ENCODE assay signal across 8 mouse cellular contexts in genomic region chr8:3500235-3501090, GRCm38 (mm10). TPM values are rescaled to one million over a fixed set of nuclear protein-coding genes. Genes with fewer than 3 reads are reported as not detected.
DNase-seq lines count a peak whose midpoint lies in the region; ATAC-seq and TF ChIP-seq lines count a peak whose summit lies in the region.

TSS of gene Mcoln1 (plus strand) at chr8:3500457.

- no peaks in the 10 kb centered on the region for H3K27me3 ChIP-seq in embryonic facial prominence, embryonic 15.5 days
- no peaks in the 10 kb centered on the region for H3K27me3 ChIP-seq in kidney, embryonic 14.5 days (ENCODE audit: control insufficient read depth, insufficient read depth, low read length)
- H3K27me3 ChIP-seq in limb, embryonic 15.5 days, result no peaks in the 10 kb centered on the region

- H3K4me2 ChIP-seq in embryonic facial prominence, embryonic 15.5 days (replicated peaks), result peak within 1 kb of the TSS; percentile 64
- H3K4me2 ChIP-seq in kidney, embryonic 14.5 days (replicated peaks; ENCODE audit: low read depth, low read length), result peak within 1 kb of the TSS; percentile 84
- H3K4me2 ChIP-seq in limb, embryonic 15.5 days, result peak within 1 kb of the TSS; percentile 72

- TF ChIP-seq CTCF in bone marrow, adult 2 months (IDR thresholded peaks at IDR 0.05; ENCODE audit: control insufficient read depth, insufficient read depth, low read length), result 0 out of 2 replicates have a peak, but pooled peaks have one; percentile 0

- peak; percentile 89 for ATAC-seq in embryonic facial prominence, embryonic 15.5 days (ENCODE audit: insufficient number of reproducible peaks, low FRiP score, low TSS enrichment, low read depth)
- peak; percentile 90 for ATAC-seq in kidney, embryonic 14.5 days (ENCODE audit: low FRiP score, low TSS enrichment)
- peak; percentile 86 for ATAC-seq in limb, embryonic 15.5 days (ENCODE audit: insufficient number of reproducible peaks, low FRiP score, low TSS enrichment, low read depth)

- TF ChIP-seq POLR2A in bone marrow, adult 2 months (IDR thresholded peaks at IDR 0.05; ENCODE audit: borderline replicate concordance, control insufficient read depth, low read depth, low read length), result peak; percentile 86; the same call in 1 of the 2 replicates

- DNase-seq in 416B (ENCODE audit: low read depth), result peak; percentile 97
- peak; percentile 98 to 99 for DNase-seq in heart, adult 9 months (ENCODE audit: low spot score in 2 of 2)
- peak; percentile 92 to 95 for DNase-seq in monocyte, adult 2 months (ENCODE audit: low read depth in 1 of 2, low spot score in 2 of 2)
- DNase-seq in spleen, postnatal 36 days (ENCODE audit: low spot score in 2 of 2), result peak; percentile 98

- peak within 1 kb of the TSS; percentile 74 for H3K9ac ChIP-seq in embryonic facial prominence, embryonic 15.5 days
- H3K9ac ChIP-seq in kidney, embryonic 14.5 days (ENCODE audit: low read depth, low read length), result peak within 1 kb of the TSS; percentile 84
- peak within 1 kb of the TSS; percentile 89 for H3K9ac ChIP-seq in limb, embryonic 15.5 days

- peaks cover 3% of the 10 kb centered on the region; the same call in 1 of the 2 replicates for H3K4me1 ChIP-seq in bone marrow, adult 2 months (ENCODE audit: control insufficient read depth, insufficient read depth, low read length)
- peaks cover 23% of the 10 kb centered on the region for H3K4me1 ChIP-seq in embryonic facial prominence, embryonic 15.5 days
- 0 out of 2 replicates have a peak, but pooled peaks cover 5% of the 10 kb centered on the region for H3K4me1 ChIP-seq in kidney, embryonic 14.5 days (ENCODE audit: control insufficient read depth, insufficient read depth, low read length)
- peaks cover 19% of the 10 kb centered on the region for H3K4me1 ChIP-seq in limb, embryonic 15.5 days

- H3K4me3 ChIP-seq in bone marrow, adult 2 months (replicated peaks; ENCODE audit: control insufficient read depth, low read depth, low read length), result peak within 1 kb of the TSS; percentile 70
- peak within 1 kb of the TSS; percentile 80 for H3K4me3 ChIP-seq in embryonic facial prominence, embryonic 15.5 days (replicated peaks)
- H3K4me3 ChIP-seq in kidney, embryonic 14.5 days (ENCODE audit: low read length), result peak within 1 kb of the TSS; percentile 83
- H3K4me3 ChIP-seq in limb, embryonic 15.5 days, result peak within 1 kb of the TSS; percentile 88

- H3K36me3 ChIP-seq in embryonic facial prominence, embryonic 15.5 days, result peaks cover 16% of the 10 kb centered on the region
- peaks cover 21% of the 10 kb centered on the region for H3K36me3 ChIP-seq in kidney, embryonic 14.5 days (ENCODE audit: control insufficient read depth, insufficient read depth, low read length)
- peaks cover 29% of the 10 kb centered on the region for H3K36me3 ChIP-seq in limb, embryonic 15.5 days

- H3K27ac ChIP-seq in bone marrow, adult 2 months (ENCODE audit: control insufficient read depth, insufficient read depth, low read depth, low read length, poor library complexity), result peak within 1 kb of the TSS; percentile 44
- H3K27ac ChIP-seq in embryonic facial prominence, embryonic 15.5 days (replicated peaks), result peak within 1 kb of the TSS; percentile 89
- H3K27ac ChIP-seq in kidney, embryonic 14.5 days (ENCODE audit: low read depth, low read length), result peak within 1 kb of the TSS; percentile 95
- H3K27ac ChIP-seq in limb, embryonic 15.5 days, result peak within 1 kb of the TSS; percentile 95

- under 1% methylated on average over 70 of the region's 70 CpGs for WGBS in bone marrow, adult 2 months
- WGBS in embryonic facial prominence, embryonic 15.5 days, result under 1% methylated on average over 70 of the region's 70 CpGs
- under 1% methylated on average over 67 of the region's 70 CpGs for WGBS in kidney, embryonic 14.5 days
- WGBS in limb, embryonic 15.5 days, result under 1% methylated on average over 67 of the region's 70 CpGs

- no peaks in the 10 kb centered on the region for H3K9me3 ChIP-seq in embryonic facial prominence, embryonic 15.5 days (replicated peaks)
- H3K9me3 ChIP-seq in kidney, embryonic 14.5 days (ENCODE audit: control insufficient read depth, low read length), result peaks cover 6% of the 10 kb centered on the region
- H3K9me3 ChIP-seq in limb, embryonic 15.5 days, result no peaks in the 10 kb centered on the region

RNA-seq across cellular contexts. Expression of gene Mcoln1, which starts in this region (rescaled TPM):
- polyA plus RNA-seq in bone marrow, adult 2 months (2011; ENCODE audit: insufficient read depth, insufficient read length, low replicate concordance, missing spikeins), result 97.4 and 154 TPM in 2 replicates
- 55.4 and 65.7 TPM in 2 replicates for polyA plus RNA-seq in embryonic facial prominence, embryonic 15.5 days (2015; fragmentation: Nextera tagmentation; extraction: Ambion mirVana)
- 29.3 and 39.9 TPM in 2 replicates for polyA plus RNA-seq in kidney, embryonic 14.5 days (2014; fragmentation: Nextera tagmentation; extraction: Ambion mirVana)
- 50.8 and 53.3 TPM in 2 replicates for polyA plus RNA-seq in limb, embryonic 15.5 days (2015; fragmentation: Nextera tagmentation; extraction: Ambion mirVana)

Comparison
In these comparisons a context has a peak if more than half of its experiments do, and no peak if none do; other contexts are left out.
1. Peak in every context shown above with its lines: DNase-seq, ATAC-seq, H3K4me3 ChIP-seq and H3K27ac ChIP-seq.
2. H3K27ac ChIP-seq: peak in every context shown above with its lines; median percentile 95 in kidney, embryonic 14.5 days; 95 in limb, embryonic 15.5 days; 89 in embryonic facial prominence, embryonic 15.5 days; 44 in bone marrow, adult 2 months.